Mouse (Mus musculus): ENCODE measurements around the gene Cela2a.

- TF ChIP-seq CTCF (IDR thresholded peaks at IDR 0.05; ENCODE audit: borderline replicate concordance, insufficient read depth, low read depth, low read length) (no peak), POLR2A (IDR thresholded peaks at IDR 0.05; ENCODE audit: borderline replicate concordance, insufficient read depth, low read length) (no peak)
These were observed 34.5 kb downstream of the Cela2a start for GRCm38 (mm10) chr4:141791486-141791885.

Measured in cerebellum, adult 2 months (tissue).